Mouse (Mus musculus): ENCODE measurements at regions not wholly inside any gene's neighbourhood (a gene's known extent, or its start where the extent isn't known, plus 50 kb on each side); places are given as distances from the start of the nearest gene placed in this dataset.

DNA sequence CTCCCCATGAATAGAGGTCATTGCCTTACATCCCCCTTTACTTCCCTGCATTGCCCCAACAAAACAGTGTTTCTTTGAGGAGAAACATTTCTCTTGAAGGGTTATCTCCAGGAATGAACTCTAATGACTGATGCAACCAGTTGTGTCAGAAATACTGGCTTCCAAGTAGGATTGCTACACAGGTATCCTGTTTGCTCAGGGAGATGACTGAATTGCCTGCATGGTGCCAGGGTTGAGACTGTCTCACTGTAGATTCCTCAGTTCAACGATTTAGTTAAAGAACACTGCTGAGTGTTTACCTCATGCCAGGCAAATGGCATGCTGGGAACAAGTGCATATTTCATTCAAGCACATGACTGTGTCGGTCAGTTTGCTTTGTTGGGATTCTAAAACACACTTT, 123.8 kb upstream of the Esrrg start:
- H3K27ac ChIP-seq = no peak overlapping the region
- H3K4me3 ChIP-seq (replicated peaks) = no peak overlapping the region
- ATAC-seq (ENCODE audit: insufficient read depth, low FRiP score, low read depth) = no peak

DNA sequence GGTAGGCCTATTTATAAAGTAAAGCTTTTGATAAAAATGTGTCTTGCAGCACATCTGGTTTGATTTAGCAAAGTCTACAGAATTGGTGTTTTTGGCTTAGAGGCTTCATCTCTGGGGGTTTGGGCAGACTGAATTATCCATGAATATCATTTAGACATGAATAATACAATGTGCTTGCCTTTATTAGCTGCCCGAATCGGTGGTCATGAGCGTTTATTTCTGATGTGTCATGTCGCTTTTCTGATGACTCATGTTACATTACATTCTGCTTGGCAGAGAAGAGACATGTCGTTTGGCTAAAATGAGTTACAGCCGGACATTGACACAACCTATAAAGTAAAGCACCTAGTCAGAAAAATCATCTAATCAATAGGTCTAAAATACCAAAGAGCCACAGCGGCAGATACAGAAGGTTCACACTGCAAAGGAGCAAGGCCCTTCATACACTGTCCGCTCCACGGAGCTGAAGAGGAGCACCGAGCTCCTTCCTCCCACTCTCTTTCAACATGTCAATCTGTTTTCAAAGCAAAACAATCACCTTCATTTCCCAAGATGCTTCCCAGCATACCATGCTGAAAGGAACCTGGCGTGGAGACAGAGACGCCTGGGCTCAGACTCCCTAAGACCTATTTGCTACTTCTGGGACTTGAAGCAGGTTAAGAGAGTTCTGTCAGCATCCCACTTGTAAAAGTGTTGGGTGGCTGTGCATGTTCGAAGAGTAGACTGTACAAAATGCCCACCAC, 120.5 kb upstream of the Esrrg start:
- H3K4me2 ChIP-seq = no peak overlapping the region
- no peaks in the 10 kb centered on the region for H3K4me1 ChIP-seq
- 78% methylated on average over 13 of the region's 13 CpGs for WGBS
- no peaks in the 10 kb centered on the region for H3K36me3 ChIP-seq
- no peak overlapping the region for H3K4me3 ChIP-seq (replicated peaks)
- H3K27me3 ChIP-seq (replicated peaks) = no peaks in the 10 kb centered on the region
- no peak for ATAC-seq (ENCODE audit: insufficient read depth, low FRiP score, low read depth)
- no peaks in the 10 kb centered on the region for H3K9me3 ChIP-seq
- no peak overlapping the region for H3K27ac ChIP-seq
- no peak overlapping the region for H3K9ac ChIP-seq

More for the DNA sequence above, 123.8 kb upstream of the Esrrg start:
- Histone ChIP-seq H3K36me3 (no peaks in the 10 kb centered on the region), H3K4me2 (no peak overlapping the region), H3K9me3 (no peaks in the 10 kb centered on the region), H3K4me1 (no peaks in the 10 kb centered on the region), H3K27me3 (replicated peaks) (no peaks in the 10 kb centered on the region), H3K9ac (no peak overlapping the region)
- 68% methylated on average over 2 of the region's 2 CpGs for WGBS

DNA sequence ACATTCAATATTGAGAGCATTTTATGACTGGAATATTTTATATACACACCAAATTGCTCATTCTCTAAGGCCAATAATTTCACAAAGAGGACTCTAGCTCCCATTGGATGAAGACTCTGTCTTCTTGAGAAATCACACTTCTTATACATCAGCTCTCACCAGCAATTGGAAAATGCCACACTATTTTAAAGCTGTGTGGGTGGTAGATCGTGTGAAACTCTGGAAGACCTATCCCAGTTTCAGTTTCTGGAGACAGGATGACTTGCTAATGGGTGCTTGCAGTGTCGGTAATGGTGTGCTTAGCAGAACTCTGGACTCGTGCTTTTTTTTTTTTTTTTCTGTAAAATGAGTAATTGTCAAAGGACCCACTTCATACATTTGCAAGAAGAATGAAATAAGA, 119.1 kb upstream of the Esrrg start:
- Histone ChIP-seq H3K36me3 (no peaks in the 10 kb centered on the region), H3K9me3 (no peaks in the 10 kb centered on the region), H3K27me3 (replicated peaks) (no peaks in the 10 kb centered on the region), H3K4me3 (replicated peaks) (no peak overlapping the region), H3K4me1 (no peaks in the 10 kb centered on the region), H3K27ac (no peak overlapping the region), H3K9ac (no peak overlapping the region), H3K4me2 (no peak overlapping the region)
- 71% methylated on average over 3 of the region's 3 CpGs for WGBS
- no peak for ATAC-seq (ENCODE audit: insufficient read depth, low FRiP score, low read depth)

DNA sequence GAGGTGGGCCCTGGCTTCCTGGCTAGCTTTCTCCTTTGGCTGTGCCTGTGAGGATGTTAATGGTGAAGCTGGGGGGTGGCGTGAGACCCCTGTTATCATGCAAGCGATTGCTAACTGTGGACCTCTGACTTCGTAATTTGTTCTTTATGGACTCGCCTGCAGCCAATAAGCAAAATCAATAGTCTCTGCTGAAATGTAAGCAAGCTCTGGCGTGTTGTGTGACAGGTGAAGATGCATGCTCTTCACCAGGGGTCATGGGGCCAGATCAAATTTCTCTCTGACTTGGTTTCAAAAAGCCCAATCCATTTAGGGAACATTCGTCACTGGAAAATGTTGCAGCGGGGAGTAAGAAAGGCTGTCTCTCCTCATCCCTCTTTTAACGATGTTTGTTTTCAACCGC, 103.2 kb upstream of the Esrrg start:
- Histone ChIP-seq H3K4me1 (no peaks in the 10 kb centered on the region), H3K4me2 (no peak overlapping the region), H3K9me3 (no peaks in the 10 kb centered on the region), H3K36me3 (no peaks in the 10 kb centered on the region), H3K27ac (no peak overlapping the region), H3K9ac (no peak overlapping the region), H3K27me3 (replicated peaks) (no peaks in the 10 kb centered on the region), H3K4me3 (replicated peaks) (no peak overlapping the region)
- 35% methylated on average over 9 of the region's 9 CpGs for WGBS
- no peak for ATAC-seq (ENCODE audit: insufficient read depth, low FRiP score, low read depth)

DNA sequence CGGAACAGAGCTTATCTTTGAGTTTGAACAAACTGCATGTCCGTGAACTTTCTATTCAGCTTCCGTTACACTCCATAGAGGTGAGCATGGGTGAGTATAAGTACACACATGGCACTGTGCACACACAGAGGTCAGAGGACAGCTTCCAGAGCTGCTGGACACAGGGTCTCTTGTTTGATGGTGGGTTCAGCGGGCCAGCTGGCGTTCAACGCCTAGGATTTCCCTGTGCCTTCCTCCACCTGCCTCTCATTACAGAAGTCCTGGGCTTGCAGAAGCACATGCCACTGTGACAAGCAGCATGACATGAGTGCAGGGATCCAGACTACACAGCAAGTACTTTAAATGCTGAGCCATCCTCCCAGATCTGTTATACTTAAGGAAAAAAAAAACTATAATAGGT, 101.4 kb upstream of the Esrrg start:
- Histone ChIP-seq H3K9me3 (no peaks in the 10 kb centered on the region), H3K4me2 (no peak overlapping the region), H3K36me3 (no peaks in the 10 kb centered on the region), H3K4me1 (no peaks in the 10 kb centered on the region), H3K4me3 (replicated peaks) (no peak overlapping the region), H3K9ac (no peak overlapping the region), H3K27ac (no peak overlapping the region), H3K27me3 (replicated peaks) (no peaks in the 10 kb centered on the region)
- ATAC-seq (ENCODE audit: insufficient read depth, low FRiP score, low read depth) = no peak
- 67% methylated on average over 6 of the region's 6 CpGs for WGBS

DNA sequence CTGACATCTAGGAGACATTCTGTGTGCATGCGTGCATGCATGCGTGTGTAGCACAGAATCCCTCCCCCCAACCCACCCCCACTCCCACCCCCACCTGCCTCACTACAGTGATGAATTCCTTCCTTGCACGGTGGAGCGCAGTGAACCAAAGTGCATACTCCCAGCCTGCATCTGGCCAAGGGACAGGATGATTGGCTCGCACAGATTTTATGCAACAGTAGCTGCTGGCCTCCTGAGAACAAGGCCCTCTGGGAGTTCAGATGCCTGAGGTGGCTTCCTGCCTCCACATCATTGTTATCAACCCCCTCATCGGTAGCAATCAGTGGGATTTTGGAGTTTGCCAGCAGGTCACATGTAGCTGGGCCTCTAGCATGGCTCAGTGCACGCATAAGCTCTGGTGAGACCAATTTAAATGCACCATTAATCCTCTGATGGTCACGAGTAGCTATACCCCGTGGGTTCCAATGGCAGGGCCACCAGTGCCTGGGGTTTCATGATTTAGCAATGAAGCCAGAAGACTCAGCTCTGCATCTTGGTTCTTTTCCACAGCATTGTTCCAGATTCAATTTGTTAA, 77.2 kb upstream of the Esrrg start:
- Histone ChIP-seq H3K9ac (no peak overlapping the region), H3K27ac (no peak overlapping the region), H3K36me3 (no peaks in the 10 kb centered on the region), H3K4me1 (no peaks in the 10 kb centered on the region), H3K4me2 (no peak overlapping the region), H3K9me3 (no peaks in the 10 kb centered on the region), H3K4me3 (replicated peaks) (no peak overlapping the region), H3K27me3 (replicated peaks) (no peaks in the 10 kb centered on the region)
- 86% methylated on average over 9 of the region's 9 CpGs for WGBS
- ATAC-seq (ENCODE audit: insufficient read depth, low FRiP score, low read depth) = no peak

DNA sequence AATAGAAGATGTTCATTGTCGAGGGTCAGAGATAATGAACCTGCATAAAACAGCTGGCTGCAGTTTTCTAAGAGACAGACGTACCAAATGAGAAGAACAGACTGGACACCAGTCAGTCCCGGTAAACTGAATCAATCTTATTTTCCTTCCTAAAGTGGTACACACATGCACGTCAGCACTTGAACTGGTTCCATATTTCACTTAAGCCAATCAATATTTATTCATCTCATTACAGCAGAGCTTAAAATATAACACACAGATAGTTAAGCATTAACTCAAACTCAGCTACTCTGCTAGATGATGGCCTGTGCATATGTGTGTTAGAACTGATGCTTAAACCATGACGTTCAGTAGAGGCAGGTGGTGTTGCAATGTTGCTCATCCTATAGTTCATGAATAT, 72.3 kb upstream of the Esrrg start:
- H3K4me2 ChIP-seq = no peak overlapping the region

DNA sequence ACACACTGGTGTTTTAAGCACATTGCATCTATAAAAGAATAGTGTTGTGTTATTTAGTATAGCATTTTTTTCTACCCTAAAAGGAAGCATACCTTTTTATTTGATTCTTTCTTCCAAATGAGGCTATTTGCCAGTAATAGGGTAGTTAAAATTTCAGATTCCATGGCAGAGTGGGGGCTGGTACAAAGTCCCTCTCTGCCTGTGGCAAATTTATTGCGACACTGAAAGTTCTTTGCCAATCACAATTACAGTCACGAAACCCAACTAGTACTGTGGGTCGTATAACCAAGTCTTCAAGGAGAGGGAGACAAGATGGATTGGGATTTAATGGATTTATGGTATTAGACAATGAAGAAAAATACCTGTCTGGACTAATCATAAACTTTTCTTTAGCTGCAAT, 51.9 kb upstream of the Esrrg start:
- H3K4me1 ChIP-seq = no peaks in the 10 kb centered on the region
- 78% methylated on average over 3 of the region's 3 CpGs for WGBS
- H3K27ac ChIP-seq = no peak overlapping the region
- H3K9ac ChIP-seq = no peak overlapping the region
- no peaks in the 10 kb centered on the region for H3K27me3 ChIP-seq (replicated peaks)
- no peak overlapping the region for H3K4me2 ChIP-seq
- H3K9me3 ChIP-seq = no peaks in the 10 kb centered on the region
- ATAC-seq (ENCODE audit: insufficient read depth, low FRiP score, low read depth) = no peak
- H3K36me3 ChIP-seq = no peaks in the 10 kb centered on the region
- H3K4me3 ChIP-seq (replicated peaks) = no peak overlapping the region

More for the DNA sequence above, 72.3 kb upstream of the Esrrg start:
- Histone ChIP-seq H3K27me3 (replicated peaks) (no peaks in the 10 kb centered on the region), H3K4me3 (replicated peaks) (no peak overlapping the region), H3K36me3 (no peaks in the 10 kb centered on the region), H3K9ac (no peak overlapping the region), H3K4me1 (no peaks in the 10 kb centered on the region), H3K9me3 (no peaks in the 10 kb centered on the region), H3K27ac (no peak overlapping the region)
- ATAC-seq (ENCODE audit: insufficient read depth, low FRiP score, low read depth) = no peak
- WGBS = 55% methylated on average over 5 of the region's 5 CpGs

All from stomach, embryonic 15.5 days (tissue).